Mouse (Mus musculus) central nervous system, embryonic 11.5 days (tissue): ENCODE measurements around the gene Ube2j1. TPM values are rescaled to one million over a fixed set of nuclear protein-coding genes. Genes with fewer than 3 reads are reported as not detected.

Experiments
- polyA plus RNA-seq: library from polyadenylated mRNA; depleted of rRNA; stranded (reverse); fragments of >200 nt; gene quantifications from 2 replicates; pipeline ENCODE4 v1.2.3, GENCODE M21; 2012; rRNA removed

Ube2j1 gene
- 20.1 and 30.4 TPM in 2 replicates for polyA plus RNA-seq

GRCm38 (mm10) chr4:33031195-33031960, at the start of gene Ube2j1:
TSS of gene Ube2j1 (plus strand) at chr4:33031416.

GRCm38 (mm10) chr4:32982716-32983175, 48.5 kb upstream of the Ube2j1 start, which contains the start of gene Rragd:
TSS of gene Rragd (plus strand) at chr4:32983037.

DNA sequence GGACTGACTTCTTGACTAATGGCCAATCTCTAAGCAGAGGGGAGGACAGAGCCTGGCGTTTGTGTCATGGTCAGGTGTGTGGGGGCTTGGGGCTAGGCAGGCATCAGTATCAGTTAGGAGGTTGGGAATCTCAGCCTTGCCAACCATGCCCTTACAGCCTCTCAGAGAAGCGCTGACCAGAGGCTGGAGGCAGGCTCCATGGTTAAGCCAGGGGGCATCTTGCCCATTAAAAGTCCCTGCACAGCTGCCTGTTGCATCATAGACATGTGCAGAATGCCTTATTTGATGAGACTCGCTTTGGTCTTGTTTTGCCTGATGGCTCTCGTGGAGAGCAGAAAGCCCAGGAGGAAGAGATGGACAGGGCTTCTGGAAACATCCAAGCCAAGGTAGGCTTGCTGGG, 31.8 kb downstream of the Ube2j1 start, which contains the start of gene Gabrr2:
TSS of gene Gabrr2 (plus strand) at position 19 of the 400 bp plus-strand sequence.

Other genes starting within 250 kb of the Ube2j1 start
- 83.5 and 116 TPM in 2 replicates for gene Lyrm2, start 231.2 kb upstream of the Ube2j1 start, polyA plus RNA-seq
- 13.2 and 14.5 TPM in 2 replicates for gene Ankrd6, start 80.6 kb upstream of the Ube2j1 start, polyA plus RNA-seq
- gene Rragd, start 48.4 kb upstream of the Ube2j1 start, polyA plus RNA-seq: 22.7 and 30.1 TPM in 2 replicates
- gene Gabrr2, start 31.6 kb downstream of the Ube2j1 start, polyA plus RNA-seq: 0.30 and 0.31 TPM in 2 replicates
- gene Gabrr1, start 101.1 kb downstream of the Ube2j1 start, polyA plus RNA-seq: 0.06 TPM in 1 of 2 replicates, not detected in the other
- gene Pm20d2, start 158.3 kb downstream of the Ube2j1 start, polyA plus RNA-seq: 1.3 and 1.6 TPM in 2 replicates
- 3.9 and 6.2 TPM in 2 replicates for gene Srsf12, start 177.6 kb downstream of the Ube2j1 start, polyA plus RNA-seq